Mouse (Mus musculus): ENCODE data around the gene Zbtb38. TPM values are rescaled to one million over a fixed set of nuclear protein-coding genes. Genes with fewer than 3 reads are reported as not detected.

The Zbtb38 gene
- polyA plus RNA-seq, 1 experiment from 2014 or later, result 57.1 TPM

GRCm38 (mm10) chr9:96785871-96786342, 33.3 kb upstream of the Zbtb38 start:
- H3K9ac ChIP-seq (ENCODE audit: low read depth, low read length), result no peak overlapping the region
- H3K36me3 ChIP-seq (ENCODE audit: control insufficient read depth, insufficient read depth, low read length), result no peaks in the 10 kb centered on the region
- WGBS, result 76% methylated on average over 9 of the region's 9 CpGs
- no peaks in the 10 kb centered on the region for H3K9me3 ChIP-seq (replicated peaks; ENCODE audit: control insufficient read depth, low read length, poor library complexity, severe bottlenecking)
- no peak overlapping the region for H3K4me3 ChIP-seq (ENCODE audit: low read depth, low read length)
- no peaks in the 10 kb centered on the region for H3K4me1 ChIP-seq (ENCODE audit: control insufficient read depth, insufficient read depth, low read length)
- H3K27me3 ChIP-seq (ENCODE audit: control insufficient read depth, insufficient read depth, low read depth, low read length), result no peaks in the 10 kb centered on the region
- no peak for ATAC-seq
- H3K27ac ChIP-seq (ENCODE audit: low read length), result no peak overlapping the region
- no peak overlapping the region for H3K4me2 ChIP-seq (ENCODE audit: low read length)

DNA sequence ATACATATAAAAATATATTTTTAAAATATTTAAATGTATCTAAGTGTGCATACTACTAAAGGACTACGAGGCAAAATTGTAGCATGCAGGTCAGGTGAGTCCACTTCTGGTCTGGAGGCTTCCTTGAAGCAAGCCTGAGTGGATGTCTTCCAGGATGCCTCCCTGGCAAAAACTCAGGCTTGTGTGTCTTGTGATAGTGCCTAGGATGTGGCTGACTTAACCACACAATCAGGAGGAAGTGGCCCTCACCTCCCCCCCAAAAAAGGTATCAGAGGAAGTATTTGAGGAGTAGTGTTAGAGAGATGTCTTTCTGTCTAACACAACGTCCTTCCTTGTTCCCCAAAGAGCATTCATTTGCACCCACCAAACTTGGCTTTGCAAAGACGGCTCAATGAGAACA, 32.6 kb upstream of the Zbtb38 start:
- 78% methylated on average over 3 of the region's 3 CpGs for whole genome bisulfite sequencing
- ATAC-seq, result no peak
- H3K27ac ChIP-seq (ENCODE audit: low read length), result no peak overlapping the region
- no peak overlapping the region for H3K4me3 ChIP-seq (ENCODE audit: low read depth, low read length)
- H3K9ac ChIP-seq (ENCODE audit: low read depth, low read length), result no peak overlapping the region
- no peak overlapping the region for H3K4me2 ChIP-seq (ENCODE audit: low read length)
- H3K4me1 ChIP-seq (ENCODE audit: control insufficient read depth, insufficient read depth, low read length), result no peaks in the 10 kb centered on the region
- H3K27me3 ChIP-seq (ENCODE audit: control insufficient read depth, insufficient read depth, low read depth, low read length), result no peaks in the 10 kb centered on the region
- H3K9me3 ChIP-seq (replicated peaks; ENCODE audit: control insufficient read depth, low read length, poor library complexity, severe bottlenecking), result no peaks in the 10 kb centered on the region
- no peaks in the 10 kb centered on the region for H3K36me3 ChIP-seq (ENCODE audit: control insufficient read depth, insufficient read depth, low read length)

- H3K4me3 ChIP-seq (ENCODE audit: low read depth, low read length), result no peak overlapping the region
- no peaks in the 10 kb centered on the region for H3K9me3 ChIP-seq (replicated peaks; ENCODE audit: control insufficient read depth, low read length, poor library complexity, severe bottlenecking)
- no peaks in the 10 kb centered on the region for H3K4me1 ChIP-seq (ENCODE audit: control insufficient read depth, insufficient read depth, low read length)
- 90% methylated on average over 9 of the region's 9 CpGs for WGBS
- no peak overlapping the region for H3K4me2 ChIP-seq (ENCODE audit: low read length)
- H3K9ac ChIP-seq (ENCODE audit: low read depth, low read length), result no peak overlapping the region
- H3K36me3 ChIP-seq (ENCODE audit: control insufficient read depth, insufficient read depth, low read length), result no peaks in the 10 kb centered on the region
- H3K27ac ChIP-seq (ENCODE audit: low read length), result no peak overlapping the region
- ATAC-seq, result no peak
- no peaks in the 10 kb centered on the region for H3K27me3 ChIP-seq (ENCODE audit: control insufficient read depth, insufficient read depth, low read depth, low read length)
Measured at GRCm38 (mm10) chr9:96783667-96784066, 31.0 kb upstream of the Zbtb38 start.

GRCm38 (mm10) chr9:96783258-96783657, 30.6 kb upstream of the Zbtb38 start:
- Histone ChIP-seq H3K9ac (ENCODE audit: low read depth, low read length) (no peak overlapping the region), H3K9me3 (replicated peaks; ENCODE audit: control insufficient read depth, low read length, poor library complexity, severe bottlenecking) (no peaks in the 10 kb centered on the region), H3K4me1 (ENCODE audit: control insufficient read depth, insufficient read depth, low read length) (no peaks in the 10 kb centered on the region), H3K4me2 (ENCODE audit: low read length) (no peak overlapping the region), H3K27me3 (ENCODE audit: control insufficient read depth, insufficient read depth, low read depth, low read length) (no peaks in the 10 kb centered on the region), H3K4me3 (ENCODE audit: low read depth, low read length) (no peak overlapping the region), H3K27ac (ENCODE audit: low read length) (no peak overlapping the region), H3K36me3 (ENCODE audit: control insufficient read depth, insufficient read depth, low read length) (no peaks in the 10 kb centered on the region)
- no peak for ATAC-seq
- 72% methylated on average over 5 of the region's 5 CpGs for WGBS

GRCm38 (mm10) chr9:96782062-96782461, 29.4 kb upstream of the Zbtb38 start:
- Histone ChIP-seq H3K27ac (ENCODE audit: low read length) (no peak overlapping the region), H3K4me2 (ENCODE audit: low read length) (no peak overlapping the region), H3K4me1 (ENCODE audit: control insufficient read depth, insufficient read depth, low read length) (no peaks in the 10 kb centered on the region), H3K27me3 (ENCODE audit: control insufficient read depth, insufficient read depth, low read depth, low read length) (no peaks in the 10 kb centered on the region), H3K36me3 (ENCODE audit: control insufficient read depth, insufficient read depth, low read length) (no peaks in the 10 kb centered on the region), H3K9ac (ENCODE audit: low read depth, low read length) (no peak overlapping the region), H3K4me3 (ENCODE audit: low read depth, low read length) (no peak overlapping the region), H3K9me3 (replicated peaks; ENCODE audit: control insufficient read depth, low read length, poor library complexity, severe bottlenecking) (no peaks in the 10 kb centered on the region)
- no peak for ATAC-seq
- 94% methylated on average over 8 of the region's 8 CpGs for WGBS

DNA sequence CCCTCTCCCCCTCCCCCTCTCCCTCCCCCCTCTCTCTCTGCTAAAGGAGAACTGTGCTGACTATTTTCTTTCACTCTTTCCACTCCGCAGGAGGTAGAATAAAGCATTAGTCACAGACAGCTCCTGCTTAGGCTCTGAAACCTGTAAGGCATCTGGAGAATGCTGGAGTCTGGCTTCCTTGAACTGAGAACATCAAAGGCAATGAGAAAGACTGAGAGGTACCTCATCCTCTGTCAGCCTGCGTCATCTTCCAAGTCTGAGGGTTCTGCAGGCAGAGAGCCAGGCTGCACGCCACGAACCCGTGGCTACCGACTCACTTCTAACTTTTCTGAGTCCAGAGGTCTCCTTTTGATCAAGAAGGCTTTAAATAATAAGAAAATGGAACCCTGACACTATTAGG, 20.5 kb upstream of the Zbtb38 start:
- Histone ChIP-seq H3K4me3 (ENCODE audit: low read depth, low read length) (no peak overlapping the region), H3K36me3 (ENCODE audit: control insufficient read depth, insufficient read depth, low read length) (no peaks in the 10 kb centered on the region), H3K4me1 (ENCODE audit: control insufficient read depth, insufficient read depth, low read length) (peaks cover 10% of the 10 kb centered on the region; the same call in 1 of the 2 replicates), H3K27ac (ENCODE audit: low read length) (no peak overlapping the region), H3K27me3 (ENCODE audit: control insufficient read depth, insufficient read depth, low read depth, low read length) (no peaks in the 10 kb centered on the region), H3K9ac (ENCODE audit: low read depth, low read length) (no peak overlapping the region), H3K4me2 (ENCODE audit: low read length) (no peak overlapping the region), H3K9me3 (replicated peaks; ENCODE audit: control insufficient read depth, low read length, poor library complexity, severe bottlenecking) (no peaks in the 10 kb centered on the region)
- peak; percentile 56; the same call in 1 of the 2 replicates for ATAC-seq
- WGBS, result 4% methylated on average over 6 of the region's 6 CpGs

DNA sequence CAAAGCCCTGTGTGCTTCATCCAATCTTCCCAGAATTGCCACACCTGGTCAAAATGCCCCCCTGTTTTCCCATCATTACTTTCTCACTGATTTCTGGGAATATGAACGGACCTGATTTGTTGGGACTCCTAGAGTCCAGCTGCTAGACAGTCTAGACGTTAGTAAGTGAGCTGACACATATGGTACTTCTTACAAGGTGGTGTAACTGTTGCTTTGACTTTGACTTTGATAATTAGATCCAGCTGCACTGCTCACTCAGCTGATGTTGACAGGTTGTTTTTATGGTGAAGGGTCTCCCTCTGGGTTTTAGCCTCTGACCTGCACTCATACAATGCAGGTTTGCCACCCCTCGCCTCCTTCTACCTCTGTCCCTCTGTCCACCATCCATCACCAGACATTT, 17.8 kb upstream of the Zbtb38 start:
- WGBS, result 90% methylated on average over 3 of the region's 3 CpGs
- Histone ChIP-seq H3K9ac (ENCODE audit: low read depth, low read length) (no peak overlapping the region), H3K4me1 (ENCODE audit: control insufficient read depth, insufficient read depth, low read length) (peaks cover 10% of the 10 kb centered on the region; the same call in 1 of the 2 replicates), H3K36me3 (ENCODE audit: control insufficient read depth, insufficient read depth, low read length) (no peaks in the 10 kb centered on the region), H3K27me3 (ENCODE audit: control insufficient read depth, insufficient read depth, low read depth, low read length) (no peaks in the 10 kb centered on the region), H3K4me3 (ENCODE audit: low read depth, low read length) (no peak overlapping the region), H3K4me2 (ENCODE audit: low read length) (no peak overlapping the region), H3K9me3 (replicated peaks; ENCODE audit: control insufficient read depth, low read length, poor library complexity, severe bottlenecking) (no peaks in the 10 kb centered on the region), H3K27ac (ENCODE audit: low read length) (no peak overlapping the region)
- no peak for ATAC-seq

DNA sequence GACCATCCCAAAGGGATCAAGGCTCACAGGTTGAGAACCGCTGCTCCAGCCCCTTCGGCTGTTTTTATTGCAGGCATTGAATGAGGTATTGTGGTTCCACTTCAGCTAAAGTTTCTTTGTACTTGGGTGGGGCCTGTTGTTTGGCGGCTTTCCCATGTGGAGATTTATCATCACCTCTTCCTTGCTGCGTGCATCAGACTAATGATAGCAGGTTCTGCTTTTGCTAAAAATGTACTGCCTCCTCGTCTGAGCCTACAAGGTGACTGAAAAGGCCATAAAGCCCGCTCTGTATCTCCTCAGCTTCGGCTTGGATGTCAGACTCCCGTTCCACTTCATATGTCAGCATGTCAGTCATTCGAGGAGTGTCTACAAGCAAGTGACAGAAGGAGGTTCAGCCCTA, 17.0 kb upstream of the Zbtb38 start:
- Histone ChIP-seq H3K4me1 (ENCODE audit: control insufficient read depth, insufficient read depth, low read length) (peaks cover 10% of the 10 kb centered on the region; the same call in 1 of the 2 replicates), H3K4me3 (ENCODE audit: low read depth, low read length) (no peak overlapping the region), H3K4me2 (ENCODE audit: low read length) (no peak overlapping the region), H3K36me3 (ENCODE audit: control insufficient read depth, insufficient read depth, low read length) (no peaks in the 10 kb centered on the region), H3K9me3 (replicated peaks; ENCODE audit: control insufficient read depth, low read length, poor library complexity, severe bottlenecking) (no peaks in the 10 kb centered on the region), H3K9ac (ENCODE audit: low read depth, low read length) (no peak overlapping the region), H3K27me3 (ENCODE audit: control insufficient read depth, insufficient read depth, low read depth, low read length) (no peaks in the 10 kb centered on the region), H3K27ac (ENCODE audit: low read length) (no peak overlapping the region)
- WGBS, result 88% methylated on average over 9 of the region's 9 CpGs
- no peak for ATAC-seq

GRCm38 (mm10) chr9:96767874-96768273, 15.2 kb upstream of the Zbtb38 start:
- no peak for ATAC-seq
- no peak overlapping the region for H3K9ac ChIP-seq (ENCODE audit: low read depth, low read length)
- H3K4me3 ChIP-seq (ENCODE audit: low read depth, low read length), result no peak overlapping the region
- H3K4me1 ChIP-seq (ENCODE audit: control insufficient read depth, insufficient read depth, low read length), result peaks cover 6% of the 10 kb centered on the region; the same call in 1 of the 2 replicates
- no peaks in the 10 kb centered on the region for H3K9me3 ChIP-seq (replicated peaks; ENCODE audit: control insufficient read depth, low read length, poor library complexity, severe bottlenecking)
- no peak overlapping the region for H3K4me2 ChIP-seq (ENCODE audit: low read length)
- no peaks in the 10 kb centered on the region for H3K36me3 ChIP-seq (ENCODE audit: control insufficient read depth, insufficient read depth, low read length)
- no peaks in the 10 kb centered on the region for H3K27me3 ChIP-seq (ENCODE audit: control insufficient read depth, insufficient read depth, low read depth, low read length)
- H3K27ac ChIP-seq (ENCODE audit: low read length), result no peak overlapping the region

- no peaks in the 10 kb centered on the region for H3K27me3 ChIP-seq (ENCODE audit: control insufficient read depth, insufficient read depth, low read depth, low read length)
- no peak for ATAC-seq
- no peaks in the 10 kb centered on the region for H3K4me1 ChIP-seq (ENCODE audit: control insufficient read depth, insufficient read depth, low read length)
- H3K27ac ChIP-seq (ENCODE audit: low read length), result no peak overlapping the region
- no peak overlapping the region for H3K9ac ChIP-seq (ENCODE audit: low read depth, low read length)
- H3K4me2 ChIP-seq (ENCODE audit: low read length), result no peak overlapping the region
- H3K4me3 ChIP-seq (ENCODE audit: low read depth, low read length), result no peak overlapping the region
- H3K36me3 ChIP-seq (ENCODE audit: control insufficient read depth, insufficient read depth, low read length), result no peaks in the 10 kb centered on the region
- no peaks in the 10 kb centered on the region for H3K9me3 ChIP-seq (replicated peaks; ENCODE audit: control insufficient read depth, low read length, poor library complexity, severe bottlenecking)
Measured at GRCm38 (mm10) chr9:96766078-96766477, 13.4 kb upstream of the Zbtb38 start.

Measured in midbrain, embryonic 16.5 days (tissue).